Mouse (Mus musculus) forebrain, embryonic 16.5 days (tissue): ENCODE data around the gene Slc3a2. TPM values are rescaled to one million over a fixed set of nuclear protein-coding genes. Genes with fewer than 3 reads are reported as not detected.

Experiments used
- ATAC-seq: fragments of 200-750 bp; cut with Nextera tagmentation; 2 replicates; pipeline ENCODE4 v1.8.0; 2017; ENCODE audit warnings: mild to moderate bottlenecking, moderate library complexity
- H3K27ac ChIP-seq: fragments of 300-500 bp; sonication (generic); 2 replicates; pipeline ENCODE4 v1.5.1; 2014; ENCODE audit warnings: low read length, control low read depth
- H3K27me3 ChIP-seq: fragments of 300-500 bp; sonication (generic); replicated peaks from 2 replicates; pipeline ENCODE4 v1.6.1; 2014; ENCODE audit warnings: low read length; ENCODE audit not compliant: control insufficient read depth, insufficient read depth
- H3K36me3 ChIP-seq: fragments of 300-500 bp; sonication (generic); 2 replicates; pipeline ENCODE4 v1.6.1; 2014; ENCODE audit not compliant: control insufficient read depth, insufficient read depth
- H3K4me1 ChIP-seq: fragments of 300-500 bp; sonication (generic); replicated peaks from 2 replicates; pipeline ENCODE4 v1.6.1; 2014; ENCODE audit warnings: low read length; ENCODE audit not compliant: control insufficient read depth, insufficient read depth
- H3K4me2 ChIP-seq: fragments of 300-500 bp; sonication (generic); 2 replicates; pipeline ENCODE4 v1.6.1; 2014; ENCODE audit warnings: mild to moderate bottlenecking, low read length, control low read depth
- H3K4me3 ChIP-seq: fragments of 300-500 bp; sonication (generic); replicated peaks from 2 replicates; pipeline ENCODE4 v1.5.1; 2014; ENCODE audit warnings: mild to moderate bottlenecking, low read length, control low read depth
- H3K9ac ChIP-seq: fragments of 300-500 bp; sonication (generic); replicated peaks from 2 replicates; pipeline ENCODE4 v1.6.1; 2014; ENCODE audit warnings: low read depth, low read length, control low read depth
- H3K9me3 ChIP-seq: fragments of 300-500 bp; sonication (generic); 2 replicates; pipeline ENCODE4 v1.6.1; 2016; ENCODE audit warnings: low read length; ENCODE audit not compliant: control insufficient read depth
- WGBS: fragments of 180-500 bp; shearing (Covaris S2); extraction: QIAGEN DNeasy Blood & Tissue Kit; methylation state at CpG from one replicate; pipeline ENCODE4 v1.1.7; 2014; 5-methylcytosine and 5-hydroxymethylcytosine counted together
- polyA plus RNA-seq: library from polyadenylated mRNA; unstranded; fragments of >200 nt; fragmentation: Nextera tagmentation; extraction: Ambion mirVana; gene quantifications from 2 replicates; pipeline ENCODE4 v1.2.1, GENCODE M21; 2015

Slc3a2 gene
- polyA plus RNA-seq, 1 experiment from 2014 or later, result 186 TPM

DNA sequence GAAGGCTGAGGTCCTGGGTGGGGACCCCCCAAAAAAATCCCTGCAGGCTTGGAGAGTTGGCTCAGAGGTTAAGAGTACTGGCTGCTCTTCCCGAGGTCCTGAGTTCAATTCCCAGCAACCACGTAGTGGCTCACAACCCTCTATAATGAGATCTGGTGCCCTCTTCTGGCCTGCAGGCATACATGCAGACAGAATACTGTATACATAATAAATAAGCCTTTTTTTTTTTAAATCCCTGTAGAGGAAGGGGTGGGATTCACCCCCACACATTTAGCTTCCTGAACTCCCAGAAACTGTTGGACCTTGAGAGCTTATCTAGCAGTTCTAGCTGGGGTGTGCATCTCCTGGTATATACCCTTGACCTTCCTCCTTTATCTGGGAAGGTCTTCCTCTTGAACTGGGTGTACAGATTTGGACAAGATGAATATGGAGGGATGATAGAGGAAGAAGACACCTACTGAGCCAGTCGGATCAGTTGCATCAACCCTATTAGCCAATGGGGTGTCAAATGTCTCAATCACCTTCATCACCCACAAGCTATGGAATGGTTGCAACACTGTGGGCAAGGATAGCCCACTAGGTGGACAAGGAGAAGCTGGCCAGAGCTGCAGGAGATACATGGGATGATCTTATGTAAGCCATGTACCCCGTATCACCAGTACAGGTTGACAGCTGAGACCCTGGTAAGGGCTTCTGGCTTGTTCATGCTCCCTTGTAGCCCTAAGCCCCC, 41.4 kb downstream of the Slc3a2 start:
- Histone ChIP-seq H3K4me2 (no peak overlapping the region), H3K9ac (no peak overlapping the region), H3K9me3 (no peaks in the 10 kb centered on the region; the same call in 1 of the 2 replicates), H3K27ac (no peak overlapping the region), H3K4me1 (no peaks in the 10 kb centered on the region), H3K4me3 (no peak overlapping the region), H3K36me3 (no peaks in the 10 kb centered on the region), H3K27me3 (no peaks in the 10 kb centered on the region)
- no peak for ATAC-seq
- 88% methylated on average over 4 of the region's 4 CpGs for WGBS

- no peak overlapping the region for H3K4me3 ChIP-seq
- H3K4me2 ChIP-seq, result no peak overlapping the region
- H3K9me3 ChIP-seq, result no peaks in the 10 kb centered on the region; the same call in 1 of the 2 replicates
- H3K4me1 ChIP-seq, result no peaks in the 10 kb centered on the region
- 30% methylated on average over 18 of the region's 18 CpGs for WGBS
- H3K27me3 ChIP-seq, result no peaks in the 10 kb centered on the region
- no peak for ATAC-seq
- no peak overlapping the region; the same call in 1 of the 2 replicates for H3K27ac ChIP-seq
- H3K36me3 ChIP-seq, result no peaks in the 10 kb centered on the region
- H3K9ac ChIP-seq, result no peak overlapping the region
Observed at GRCm38 (mm10) chr19:8679031-8679779, 44.0 kb downstream of the Slc3a2 start.

GRCm38 (mm10) chr19:8673336-8674063, 49.7 kb downstream of the Slc3a2 start:
- 71% methylated on average over 9 of the region's 9 CpGs for WGBS
- no peak overlapping the region for H3K4me3 ChIP-seq
- H3K4me1 ChIP-seq, result no peaks in the 10 kb centered on the region
- no peak for ATAC-seq
- H3K9me3 ChIP-seq, result no peaks in the 10 kb centered on the region
- H3K27ac ChIP-seq, result no peak overlapping the region
- no peak overlapping the region for H3K9ac ChIP-seq
- no peak overlapping the region for H3K4me2 ChIP-seq
- H3K36me3 ChIP-seq, result no peaks in the 10 kb centered on the region
- no peaks in the 10 kb centered on the region for H3K27me3 ChIP-seq

- Histone ChIP-seq H3K27ac (no peak overlapping the region), H3K9ac (no peak overlapping the region), H3K9me3 (no peaks in the 10 kb centered on the region), H3K27me3 (no peaks in the 10 kb centered on the region), H3K4me1 (no peaks in the 10 kb centered on the region), H3K36me3 (no peaks in the 10 kb centered on the region), H3K4me3 (no peak overlapping the region), H3K4me2 (no peak overlapping the region)
- no peak for ATAC-seq
- WGBS, result 97% methylated on average over 3 of the region's 3 CpGs
Observed at GRCm38 (mm10) chr19:8672859-8673258, 50.3 kb downstream of the Slc3a2 start.

DNA sequence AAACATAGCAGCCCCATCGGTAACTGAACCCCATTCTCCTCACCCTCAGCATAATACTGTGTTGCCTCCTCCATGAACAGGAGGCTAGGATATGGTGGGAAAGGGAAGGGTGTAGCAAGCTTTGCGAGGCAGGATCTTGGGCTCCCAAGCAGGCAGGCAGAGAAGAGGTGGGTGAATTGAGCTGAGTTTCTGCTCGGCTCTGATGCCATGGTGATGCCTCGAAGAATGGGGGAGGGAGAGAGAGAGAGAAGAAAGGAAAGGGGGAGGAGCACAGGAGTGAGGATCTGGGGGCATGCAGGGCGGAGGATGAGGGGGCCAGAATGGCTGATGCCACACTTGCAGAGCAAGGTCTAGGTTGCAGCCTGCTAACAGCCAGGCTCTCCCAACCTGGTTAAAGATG, 57.4 kb downstream of the Slc3a2 start:
- H3K27me3 ChIP-seq, result no peaks in the 10 kb centered on the region
- no peaks in the 10 kb centered on the region for H3K9me3 ChIP-seq
- WGBS, result 39% methylated on average over 5 of the region's 5 CpGs
- no peak overlapping the region for H3K9ac ChIP-seq
- ATAC-seq, result no peak
- H3K36me3 ChIP-seq, result no peaks in the 10 kb centered on the region
- peak overlapping the region; percentile 45; the same call in 1 of the 2 replicates for H3K4me2 ChIP-seq
- no peak overlapping the region for H3K4me3 ChIP-seq
- H3K4me1 ChIP-seq, result peaks cover 20% of the 10 kb centered on the region
- H3K27ac ChIP-seq, result no peak overlapping the region

- Histone ChIP-seq H3K9ac (no peak overlapping the region), H3K9me3 (no peaks in the 10 kb centered on the region), H3K27ac (no peak overlapping the region), H3K4me2 (peak overlapping the region; percentile 45), H3K4me1 (peaks cover 20% of the 10 kb centered on the region), H3K27me3 (no peaks in the 10 kb centered on the region), H3K4me3 (peak overlapping the region; percentile 41), H3K36me3 (no peaks in the 10 kb centered on the region)
- WGBS, result 88% methylated on average over 3 of the region's 3 CpGs
- ATAC-seq, result no peak
Observed at GRCm38 (mm10) chr19:8664859-8665258, 58.3 kb downstream of the Slc3a2 start.

- Histone ChIP-seq H3K27ac (peak overlapping the region; percentile 42), H3K9ac (peak overlapping the region; percentile 56), H3K4me3 (peak overlapping the region; percentile 41), H3K27me3 (no peaks in the 10 kb centered on the region), H3K4me1 (peaks cover 20% of the 10 kb centered on the region), H3K9me3 (no peaks in the 10 kb centered on the region), H3K36me3 (no peaks in the 10 kb centered on the region), H3K4me2 (peak overlapping the region; percentile 45)
- peak; percentile 53 for ATAC-seq
- WGBS, result 24% methylated on average over 10 of the region's 10 CpGs
Observed at GRCm38 (mm10) chr19:8663911-8664421, 59.2 kb downstream of the Slc3a2 start.

DNA sequence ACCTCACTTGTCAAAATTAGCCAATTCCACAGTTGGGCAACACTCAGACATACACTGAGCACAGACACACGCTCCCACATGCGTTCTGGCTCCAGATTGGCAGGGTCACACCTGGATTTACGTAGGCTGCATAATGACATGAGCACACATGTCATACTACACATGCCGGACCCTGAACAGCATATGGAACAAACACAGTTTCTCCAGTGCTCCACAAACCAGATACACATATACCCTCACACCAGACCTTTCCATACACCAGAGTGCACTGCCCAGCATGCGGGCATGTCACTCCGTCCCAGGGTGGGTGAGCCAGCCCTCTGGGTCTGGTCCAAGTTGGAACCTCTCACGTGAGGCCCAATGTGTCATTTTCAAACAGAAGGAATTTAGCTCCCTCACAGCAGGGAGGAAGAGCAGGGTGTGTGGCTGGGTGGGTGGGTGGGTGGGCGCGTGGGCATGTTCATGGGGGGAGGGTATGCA, 59.8 kb downstream of the Slc3a2 start, which contains the start of gene Chrm1:
Gene Chrm1 (plus strand): TSS at position 430 of the 480 bp plus-strand sequence.
- Histone ChIP-seq H3K9ac (peak within 1 kb of the TSS; percentile 56), H3K9me3 (no peaks in the 10 kb centered on the region), H3K27ac (peak within 1 kb of the TSS; percentile 42), H3K27me3 (no peaks in the 10 kb centered on the region), H3K4me2 (peak within 1 kb of the TSS; percentile 88), H3K36me3 (no peaks in the 10 kb centered on the region), H3K4me1 (peaks cover 20% of the 10 kb centered on the region), H3K4me3 (peak within 1 kb of the TSS; percentile 51)
- WGBS, result 54% methylated on average over 9 of the region's 9 CpGs
- ATAC-seq, result peak; percentile 16; the same call in 1 of the 2 replicates
